Mouse (Mus musculus) kidney, postnatal 10 days (tissue): Measurements from ENCODE around the gene Olfr547.

Source experiments
- DNase-seq: peaks from one replicate; pipeline ENCODE4 v3.0.0; 2021; ENCODE audit warnings: mixed read lengths

Gene Olfr547

DNA sequence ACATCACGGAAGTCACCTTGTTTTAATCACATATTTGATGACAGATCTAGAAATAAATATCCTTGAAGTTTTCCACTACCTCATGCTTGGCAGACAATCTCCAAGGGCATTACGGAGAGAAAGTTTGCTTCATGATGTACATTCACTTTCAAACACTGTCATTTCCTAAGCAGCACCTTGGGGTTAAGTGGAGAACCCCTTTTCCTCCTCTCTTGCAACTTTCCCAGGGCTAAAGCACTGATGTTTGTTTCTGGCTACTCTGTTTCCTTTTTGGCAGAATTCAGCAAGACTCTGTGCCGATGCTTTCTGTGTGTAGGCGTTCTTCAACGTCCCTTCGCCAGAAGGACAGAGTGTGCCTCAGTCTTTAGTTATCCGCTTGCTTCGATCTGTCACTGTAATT lies 36.6 kb downstream of the Olfr547 start, which contains the start of gene Olfr550:
Gene Olfr550, plus strand, starts transcription at position 301 of the 400 bp plus-strand sequence.
- no peak for DNase-seq

DNA sequence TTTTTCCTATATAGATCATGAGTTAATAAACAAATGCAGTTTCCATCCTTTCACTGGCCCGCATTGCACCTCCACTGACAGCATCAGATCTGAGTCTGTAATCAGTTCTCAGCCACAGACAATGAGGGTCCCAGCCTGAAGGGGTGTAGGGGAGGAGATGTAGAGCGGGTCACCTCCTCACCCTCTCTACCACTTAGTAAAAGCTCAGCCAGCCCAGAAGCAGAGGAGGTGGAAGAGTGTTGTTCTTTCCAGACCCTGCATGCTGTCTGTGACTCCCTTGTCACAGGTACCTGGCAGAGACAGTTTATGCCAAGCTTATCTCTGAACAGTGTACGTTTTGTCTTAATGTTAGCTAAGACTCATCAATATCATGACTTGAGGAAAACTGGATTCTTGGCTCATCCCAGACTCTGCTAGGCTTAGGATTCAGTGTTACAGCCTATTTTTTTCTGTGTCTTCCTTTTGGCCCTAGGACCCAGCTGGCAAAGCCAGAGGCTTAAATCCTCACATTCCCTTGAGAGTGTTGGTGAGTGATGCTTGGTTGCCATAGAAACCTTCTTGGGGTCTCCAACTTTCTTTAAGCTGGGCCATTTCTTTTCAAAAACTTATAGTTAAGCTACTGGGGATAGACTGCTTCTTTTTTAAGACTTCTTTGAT lies 38.8 kb downstream of the Olfr547 start:
- DNase-seq, result no peak

DNA sequence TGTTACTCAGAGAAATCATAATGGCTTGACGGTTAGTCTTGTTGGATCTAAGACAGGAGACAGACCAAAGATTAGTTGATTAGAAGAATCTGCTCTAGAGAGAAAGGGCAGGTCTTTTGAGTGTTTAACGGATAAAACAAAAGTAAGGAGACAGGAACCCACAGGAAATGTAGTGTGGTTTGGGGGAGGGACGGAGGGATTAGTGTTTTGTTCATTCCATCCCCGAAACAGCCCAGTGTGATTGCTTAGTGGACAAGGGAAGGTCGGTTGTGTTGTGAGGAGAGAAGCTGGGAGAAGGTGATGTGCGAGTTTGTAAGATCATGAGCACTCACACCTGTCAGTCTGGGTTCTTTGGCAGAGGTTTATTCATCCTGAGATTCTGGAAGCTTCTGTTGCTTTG lies 41.4 kb downstream of the Olfr547 start:
- no peak for DNase-seq
